Mouse (Mus musculus) cortical plate, adult 2 months (tissue): ENCODE measurements around the gene Rab4a.

Experiments used
- CTCF ChIP-seq: fragments of 200-500 bp; IDR thresholded peaks from 2 replicates; pipeline ENCODE4 v1.5.1; 2011; ENCODE audit warnings: mild to moderate bottlenecking, control low read depth, low read length; ENCODE audit not compliant: insufficient read depth; ENCODE audit errors: extremely low read depth
- POLR2A ChIP-seq: fragments of 200-500 bp; IDR thresholded peaks from 2 replicates; pipeline ENCODE4 v1.6.1; 2011; ENCODE audit warnings: mild to moderate bottlenecking, low read length, control low read depth; ENCODE audit not compliant: insufficient read depth; ENCODE audit errors: extremely low read depth

DNA sequence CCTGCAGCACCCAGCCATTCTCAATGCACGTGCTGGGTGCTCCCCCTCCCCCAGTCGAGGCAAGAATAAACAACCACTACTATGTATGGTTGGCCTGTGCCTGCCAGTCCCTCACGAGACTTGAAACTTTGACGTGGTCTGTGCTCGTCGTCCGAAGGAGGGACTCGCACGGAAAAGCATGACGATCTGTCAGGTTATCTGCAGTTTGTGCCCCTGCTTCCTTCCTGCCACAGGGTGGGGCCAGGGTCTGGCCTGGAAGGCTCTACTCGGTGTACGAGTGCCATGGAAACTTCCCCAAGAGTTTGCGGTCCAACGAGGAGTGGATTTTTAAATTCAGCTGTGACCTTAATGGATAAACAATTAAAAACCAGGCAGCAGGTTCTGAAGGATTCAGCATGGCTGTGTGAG, 1.2 kb downstream of the Rab4a start:
- TF ChIP-seq CTCF = no peak
- no peak for TF ChIP-seq POLR2A
